Mouse (Mus musculus): Measurements from ENCODE around the gene Gramd1b.

Gene Gramd1b

DNA sequence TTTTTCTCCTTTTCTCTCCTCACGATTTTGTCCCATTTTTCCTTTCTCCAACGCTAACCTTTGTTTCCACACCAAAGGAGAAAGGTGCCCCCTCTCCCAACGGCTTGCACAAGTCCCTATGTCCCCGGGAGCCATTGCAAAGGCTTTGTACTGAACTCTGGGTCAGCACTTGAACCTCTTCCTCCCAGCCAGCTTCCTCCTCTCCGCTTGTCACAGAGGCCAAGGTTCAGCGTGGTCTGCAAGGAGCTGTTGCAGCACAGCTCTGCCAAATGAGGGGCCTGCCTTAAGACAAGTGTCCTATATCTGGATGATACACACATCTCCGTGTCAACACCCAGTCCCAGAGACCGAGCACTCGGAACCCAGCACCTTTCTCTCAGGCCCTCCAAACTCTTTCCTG is 130.3 kb downstream of the Gramd1b start:
- no peak for DNase-seq (ENCODE audit: low read depth, low spot score)

GRCm38 (mm10) chr9:40400171-40400570 is 131.0 kb downstream of the Gramd1b start:
- DNase-seq (ENCODE audit: low read depth, low spot score): no peak

DNA sequence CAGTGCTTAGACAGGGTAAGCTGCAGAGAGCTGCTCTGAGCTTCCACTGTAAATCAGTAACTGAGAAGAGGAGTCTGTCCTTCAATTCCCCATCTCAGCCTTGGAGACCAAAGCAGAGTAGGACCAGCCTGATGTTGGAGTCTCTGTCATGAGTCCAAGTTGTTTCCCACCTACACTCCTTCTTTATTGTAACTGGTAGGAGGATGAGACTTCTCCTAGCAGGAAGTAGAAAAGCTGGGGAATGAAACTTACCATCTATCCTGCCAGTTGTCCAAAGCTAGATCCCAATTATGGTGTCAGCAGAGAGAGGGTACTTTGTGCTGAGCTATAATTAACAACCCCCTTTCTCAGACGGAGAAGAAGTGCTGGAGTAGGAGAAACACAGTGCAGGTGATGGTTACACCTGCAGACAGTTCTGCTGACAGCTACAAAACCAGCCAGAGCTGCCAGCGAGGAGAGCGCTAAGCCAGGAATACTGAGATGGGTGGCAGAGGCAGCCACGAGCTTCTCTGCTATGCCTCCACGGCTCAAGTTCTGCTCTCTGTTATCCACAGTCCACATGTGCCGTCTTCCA is 131.7 kb downstream of the Gramd1b start:
- peak; percentile 76 for DNase-seq (ENCODE audit: low read depth, low spot score)

DNA sequence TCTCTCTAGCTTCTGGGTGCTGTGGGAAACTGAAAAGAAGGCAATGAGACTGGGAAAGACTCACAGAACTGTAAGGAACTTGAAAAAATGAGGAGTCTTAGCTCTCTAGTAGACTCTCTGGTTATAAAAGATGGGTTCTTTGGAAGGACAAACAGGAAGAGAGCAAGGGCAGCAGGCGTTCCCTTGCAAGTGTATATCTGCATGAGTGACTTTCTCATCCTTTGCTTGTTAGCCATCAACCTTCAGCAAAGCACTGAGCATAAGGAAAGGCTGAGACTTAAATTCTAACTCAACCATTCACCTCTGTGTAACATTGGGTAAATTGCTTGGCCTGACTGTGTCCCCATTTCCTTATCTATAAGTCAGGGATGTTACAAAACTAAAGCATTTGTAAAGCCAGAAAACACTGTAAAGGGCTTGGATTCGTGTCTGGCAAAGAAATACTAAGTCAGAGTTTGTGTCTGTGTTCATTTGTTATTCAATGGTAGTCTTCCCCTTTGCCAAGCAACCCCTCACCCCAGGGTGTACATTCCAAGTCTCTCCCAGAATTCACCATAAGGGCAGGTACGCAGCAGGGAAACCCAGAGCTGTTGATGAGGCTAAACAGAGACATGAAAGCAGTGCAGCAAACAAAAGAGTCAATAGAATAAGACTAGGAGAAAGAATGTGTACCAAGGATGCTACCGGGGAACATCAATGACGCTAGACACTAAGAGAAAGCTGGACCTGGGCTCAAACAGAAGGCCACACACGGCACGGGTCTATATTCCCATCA is 133.5 kb downstream of the Gramd1b start:
- DNase-seq (ENCODE audit: low read depth, low spot score): no peak

GRCm38 (mm10) chr9:40397036-40397435 is 134.1 kb downstream of the Gramd1b start:
- DNase-seq (ENCODE audit: low read depth, low spot score): peak; percentile 95

GRCm38 (mm10) chr9:40396171-40396570 is 135.0 kb downstream of the Gramd1b start:
- no peak for DNase-seq (ENCODE audit: low read depth, low spot score)

- peak; percentile 97 for DNase-seq (ENCODE audit: low read depth, low spot score)
These were observed 139.1 kb downstream of the Gramd1b start for GRCm38 (mm10) chr9:40391852-40392695.

GRCm38 (mm10) chr9:40391359-40391758 is 139.8 kb downstream of the Gramd1b start:
- no peak for DNase-seq (ENCODE audit: low read depth, low spot score)

GRCm38 (mm10) chr9:40390904-40391303 is 140.3 kb downstream of the Gramd1b start:
- DNase-seq (ENCODE audit: low read depth, low spot score): peak; percentile 95

DNA sequence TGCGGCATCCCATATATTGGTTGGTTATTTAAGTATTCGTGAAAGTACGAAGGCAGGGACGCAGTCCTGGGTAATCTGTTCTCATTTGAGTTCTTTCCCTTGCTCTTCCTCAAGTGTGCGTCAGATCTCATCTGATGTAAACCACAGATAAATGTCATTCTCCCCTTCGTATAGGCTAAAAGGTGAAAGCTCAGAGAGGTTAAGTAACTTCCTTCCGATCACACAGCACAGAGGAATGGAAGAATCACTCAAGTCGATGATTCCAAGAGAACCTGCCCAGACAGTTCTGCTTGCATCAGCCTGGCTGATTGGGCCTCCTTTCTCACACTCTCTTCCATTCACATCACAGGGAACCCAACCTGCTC is 140.8 kb downstream of the Gramd1b start:
- DNase-seq (ENCODE audit: low read depth, low spot score): no peak

DNA sequence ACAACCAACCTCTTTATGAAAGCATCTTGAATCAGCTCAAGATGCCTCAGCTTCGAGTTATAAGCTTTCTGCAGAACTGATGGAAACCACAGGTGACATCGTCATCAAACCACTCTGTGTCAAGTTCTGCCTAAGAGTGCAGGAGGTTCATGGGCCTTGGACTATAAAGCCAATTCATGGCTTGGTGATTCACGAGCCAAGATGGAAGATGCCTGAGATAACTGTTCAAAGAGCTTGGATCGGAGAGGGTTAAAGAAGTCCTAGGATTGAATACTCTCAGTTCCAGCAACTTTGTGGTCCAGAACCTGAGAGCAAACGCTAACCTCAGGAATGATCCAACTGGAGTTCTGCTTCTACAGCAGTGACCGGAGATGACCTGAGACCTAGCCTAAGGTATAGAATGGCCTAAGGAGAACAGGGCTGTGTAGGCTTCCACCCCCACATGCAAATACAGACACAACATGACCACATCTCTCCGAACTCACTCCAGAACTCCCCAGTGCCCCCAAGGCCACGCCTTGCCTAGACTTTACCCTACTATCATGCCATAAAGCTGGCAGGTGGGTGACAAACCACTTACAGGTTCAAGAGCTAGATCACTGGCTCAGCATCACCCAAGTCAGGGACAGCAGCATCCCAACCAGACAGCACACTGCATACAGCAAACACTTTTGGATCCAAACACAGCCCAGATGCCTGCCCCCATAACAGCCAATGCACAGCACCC is 141.4 kb downstream of the Gramd1b start:
- DNase-seq (ENCODE audit: low read depth, low spot score): no peak

DNA sequence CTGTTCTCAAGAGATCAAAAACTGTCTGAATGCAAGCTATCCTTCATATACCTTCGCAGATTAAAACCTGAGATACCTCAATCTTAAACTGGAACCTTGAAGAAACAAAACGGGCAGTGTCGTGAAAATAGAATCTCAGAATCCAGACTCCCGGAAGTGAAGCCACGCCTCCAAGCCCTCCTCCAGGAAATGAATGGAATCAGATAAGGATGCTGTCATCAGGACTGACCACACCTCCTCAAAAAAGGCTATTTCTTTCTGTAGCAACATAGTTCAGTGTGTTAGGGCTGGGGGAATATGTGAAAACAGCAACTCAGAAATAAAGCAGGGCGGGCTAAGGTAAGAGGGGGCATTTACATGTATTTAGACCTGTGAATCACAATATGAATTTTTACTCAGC is 142.0 kb downstream of the Gramd1b start:
- DNase-seq (ENCODE audit: low read depth, low spot score): no peak

- DNase-seq (ENCODE audit: low read depth, low spot score): no peak
These were observed 146.4 kb downstream of the Gramd1b start for GRCm38 (mm10) chr9:40384781-40385180.

DNA sequence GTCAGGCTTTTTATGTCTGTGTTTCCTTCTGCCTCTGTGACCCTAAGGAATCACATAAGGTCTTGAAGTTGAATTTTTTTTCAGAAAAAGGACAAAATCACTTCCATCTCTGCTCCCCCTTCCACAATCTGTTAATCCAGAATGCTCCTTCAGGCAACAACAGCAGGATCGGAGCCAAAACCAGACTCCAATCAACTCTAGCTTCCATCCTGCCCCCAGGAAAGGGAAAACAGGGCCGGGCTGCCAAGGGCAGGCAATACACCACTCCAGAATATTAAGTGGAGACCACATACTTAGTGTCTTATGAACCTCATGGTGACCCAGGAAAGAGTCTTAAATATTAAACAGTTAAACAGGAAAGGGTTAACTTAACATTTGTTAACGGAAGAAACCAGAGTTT is 148.7 kb downstream of the Gramd1b start:
- DNase-seq (ENCODE audit: low read depth, low spot score): peak; percentile 89

GRCm38 (mm10) chr9:40381416-40382411 is 149.5 kb downstream of the Gramd1b start:
- peak; percentile 99 for DNase-seq (ENCODE audit: low read depth, low spot score)

- DNase-seq (ENCODE audit: low read depth, low spot score): peak; percentile 68
These were observed 154.3 kb downstream of the Gramd1b start for GRCm38 (mm10) chr9:40376711-40377410.

GRCm38 (mm10) chr9:40376139-40376541 is 155.0 kb downstream of the Gramd1b start:
- peak; percentile 95 for DNase-seq (ENCODE audit: low read depth, low spot score)

DNA sequence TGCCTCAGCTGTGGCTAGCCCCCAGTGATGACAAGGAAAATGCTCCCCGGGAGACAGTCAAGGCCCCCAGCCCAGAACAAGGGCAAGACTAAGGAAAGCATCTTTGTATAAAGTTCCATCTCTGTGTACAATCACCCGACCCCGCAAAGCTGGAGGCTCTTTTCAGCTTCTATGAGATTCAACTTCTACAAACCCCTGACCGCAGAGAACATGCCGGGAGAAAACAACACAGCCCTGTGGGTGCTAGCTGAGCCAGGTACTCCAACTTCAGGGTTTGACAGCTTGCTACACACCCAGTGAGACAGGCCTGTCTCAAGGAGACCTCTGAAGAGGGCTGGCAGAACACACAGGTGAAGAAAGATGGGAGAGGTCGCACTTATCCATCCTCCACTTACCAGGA is 155.7 kb downstream of the Gramd1b start:
- DNase-seq (ENCODE audit: low read depth, low spot score): no peak

DNA sequence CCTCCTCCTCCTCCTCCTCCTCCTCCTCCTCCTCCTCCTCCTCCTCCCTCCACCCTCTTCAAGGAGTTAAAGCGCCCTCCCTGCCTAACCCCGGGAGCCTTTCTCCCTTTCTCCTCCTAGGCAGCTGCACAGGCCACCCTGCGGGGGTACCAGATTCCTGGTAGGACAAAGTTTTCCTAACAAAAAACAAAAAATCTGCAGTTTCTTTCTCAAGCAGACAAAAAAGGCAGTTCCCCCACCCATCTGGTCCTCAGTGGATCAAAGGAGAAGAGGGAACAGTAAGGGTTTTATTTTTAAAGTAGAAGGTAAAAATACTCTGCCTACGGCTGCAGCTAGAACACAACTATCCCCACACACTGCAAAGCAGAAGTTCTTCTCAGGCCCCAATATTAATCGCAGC is 156.2 kb downstream of the Gramd1b start:
- DNase-seq (ENCODE audit: low read depth, low spot score): peak; percentile 54

GRCm38 (mm10) chr9:40374533-40374971 is 156.6 kb downstream of the Gramd1b start:
- DNase-seq (ENCODE audit: low read depth, low spot score): peak; percentile 84
